Mouse (Mus musculus) layer of hippocampus, adult 2 months (tissue): ENCODE data around the gene Cpa5. TPM values are rescaled to one million over a fixed set of nuclear protein-coding genes. Genes with fewer than 3 reads are reported as not detected.

ENCODE experiments used
- DNase-seq, 2 experiments: peaks; one replicate each; pipeline ENCODE4 v3.0.0; 2022; ENCODE audit warnings: low spot score in 2 of 2
- H3K27ac ChIP-seq: fragments of 200-600 bp; 2 replicates; pipeline ENCODE4 v1.8.1; 2022
- H3K4me3 ChIP-seq: fragments of 200-600 bp; 2 replicates; pipeline ENCODE4 v1.8.1; 2022; ENCODE audit warnings: mild to moderate bottlenecking
- CTCF ChIP-seq: fragments of 200-600 bp; conservative IDR thresholded peaks from 2 replicates; pipeline ENCODE4 v1.8.1; 2022; ENCODE audit warnings: antibody characterized with exemption, mild to moderate bottlenecking, moderate library complexity
- total RNA-seq, 2 experiments: library from RNA; stranded (reverse); gene quantifications; 2 replicates each; pipeline ENCODE4 v1.2.3; 2021

The Cpa5 gene
- total RNA-seq, 2 experiments from 2014 or later = not detected

GRCm38 (mm10) chr6:30616491-30616941, 5.7 kb downstream of the Cpa5 start:
- DNase-seq = no peak
- Histone ChIP-seq H3K4me3 (no peak overlapping the region), H3K27ac (no peak overlapping the region)
- TF ChIP-seq CTCF = no peak

- no peak overlapping the region; the same call in 1 of the 2 replicates for H3K27ac ChIP-seq
- DNase-seq = no peak
- TF ChIP-seq CTCF = no peak
- H3K4me3 ChIP-seq = no peak overlapping the region
Observed at GRCm38 (mm10) chr6:30617020-30617958, 6.5 kb downstream of the Cpa5 start.

- peak; percentile 45 to 69 for DNase-seq
- TF ChIP-seq CTCF = peak; percentile 64
- peak overlapping the region; percentile 95 for H3K27ac ChIP-seq
- H3K4me3 ChIP-seq = peak overlapping the region; percentile 46
Observed at GRCm38 (mm10) chr6:30617959-30618590, 7.3 kb downstream of the Cpa5 start.

DNA sequence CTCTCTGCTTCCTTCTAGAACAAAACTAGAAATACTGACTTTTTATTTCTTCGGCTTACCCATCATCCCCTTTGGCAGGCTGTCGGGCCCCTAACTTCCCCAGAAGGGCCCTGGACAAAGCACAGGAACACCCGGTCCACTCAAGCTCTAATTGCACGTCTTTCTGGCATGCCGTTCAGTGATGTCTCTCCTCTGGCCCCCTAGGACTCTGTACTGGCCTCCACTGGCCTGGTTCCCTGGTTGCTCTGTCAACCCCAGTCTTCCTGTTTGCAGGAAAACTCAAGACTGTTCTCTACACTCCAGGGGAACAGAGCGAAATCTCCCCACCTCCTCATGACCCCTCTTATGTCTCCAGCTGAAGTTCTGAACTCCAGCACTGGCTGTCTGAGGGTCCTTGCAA, 7.9 kb downstream of the Cpa5 start:
- H3K27ac ChIP-seq = peak overlapping the region; percentile 95
- TF ChIP-seq CTCF = no peak
- no peak overlapping the region for H3K4me3 ChIP-seq
- no peak for DNase-seq

DNA sequence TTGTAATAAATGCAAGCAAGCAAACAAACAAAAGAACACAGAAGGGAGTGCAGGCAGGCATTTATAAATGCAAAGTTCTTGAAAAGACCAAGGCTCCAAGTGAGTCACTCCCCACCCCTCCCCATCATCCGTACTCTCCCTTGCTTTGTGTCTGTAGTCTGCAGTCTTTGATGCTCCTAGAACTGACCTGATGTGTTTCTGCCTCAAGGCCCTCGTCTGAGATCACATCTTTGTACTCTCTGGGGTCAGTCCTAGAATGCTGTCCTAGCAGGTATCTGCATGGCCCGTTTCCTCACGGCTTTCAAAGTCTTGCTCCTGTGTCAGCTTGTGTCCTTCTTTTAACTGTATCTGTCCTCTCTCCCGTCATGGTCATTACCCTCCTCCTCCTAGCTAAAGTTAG, 8.8 kb downstream of the Cpa5 start:
- no peak for TF ChIP-seq CTCF
- Histone ChIP-seq H3K27ac (no peak overlapping the region), H3K4me3 (no peak overlapping the region)
- no peak for DNase-seq

DNA sequence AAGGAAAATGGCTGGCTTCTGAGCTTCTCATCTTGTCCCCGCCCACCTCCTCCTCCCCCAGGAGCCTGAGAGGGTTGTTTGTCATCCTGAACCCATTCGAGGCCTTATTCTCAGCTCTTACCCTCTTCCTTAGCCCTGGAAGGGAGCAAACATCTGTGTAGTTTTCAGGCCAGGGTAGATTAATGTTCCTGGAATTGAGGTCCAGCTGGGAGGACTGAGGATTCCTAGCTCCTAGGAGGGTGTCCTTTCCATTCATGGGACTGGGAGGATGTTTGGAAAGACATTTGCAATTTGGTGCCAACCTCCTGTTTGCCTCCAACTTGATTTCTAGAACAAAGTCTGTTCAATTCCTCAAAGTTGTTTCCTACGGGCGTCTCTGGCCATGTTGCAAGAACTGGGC, 9.8 kb downstream of the Cpa5 start:
- no peak for DNase-seq
- Histone ChIP-seq H3K4me3 (no peak overlapping the region), H3K27ac (no peak overlapping the region)
- no peak for TF ChIP-seq CTCF

DNA sequence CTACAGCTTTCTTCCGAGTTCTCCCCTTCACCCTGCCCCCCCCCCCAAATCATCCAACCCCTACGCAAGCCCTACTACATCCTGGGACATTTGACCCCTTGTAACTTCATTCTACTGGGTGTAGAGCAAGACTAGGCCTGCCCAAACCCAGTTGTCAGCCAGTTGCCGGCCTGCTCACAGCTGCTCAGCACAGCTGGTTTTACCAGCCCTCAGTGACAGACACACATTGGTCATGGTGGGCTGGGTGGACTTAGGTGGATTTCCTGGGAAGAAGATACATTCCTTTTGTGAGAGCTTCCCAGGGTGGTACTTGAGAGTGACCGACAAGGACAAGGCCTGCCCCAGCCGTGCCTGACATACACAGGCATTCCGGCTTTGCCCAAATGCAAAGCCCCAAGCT, 10.2 kb downstream of the Cpa5 start:
- Histone ChIP-seq H3K27ac (no peak overlapping the region), H3K4me3 (no peak overlapping the region)
- TF ChIP-seq CTCF = no peak
- DNase-seq = no peak

- no peak for TF ChIP-seq CTCF
- no peak for DNase-seq
- no peak overlapping the region for H3K27ac ChIP-seq
- no peak overlapping the region for H3K4me3 ChIP-seq
Observed at GRCm38 (mm10) chr6:30621986-30622389, 11.2 kb downstream of the Cpa5 start.

GRCm38 (mm10) chr6:30624763-30625162, 14.0 kb downstream of the Cpa5 start:
- no peak for DNase-seq
- Histone ChIP-seq H3K27ac (no peak overlapping the region), H3K4me3 (no peak overlapping the region)
- no peak for TF ChIP-seq CTCF

DNA sequence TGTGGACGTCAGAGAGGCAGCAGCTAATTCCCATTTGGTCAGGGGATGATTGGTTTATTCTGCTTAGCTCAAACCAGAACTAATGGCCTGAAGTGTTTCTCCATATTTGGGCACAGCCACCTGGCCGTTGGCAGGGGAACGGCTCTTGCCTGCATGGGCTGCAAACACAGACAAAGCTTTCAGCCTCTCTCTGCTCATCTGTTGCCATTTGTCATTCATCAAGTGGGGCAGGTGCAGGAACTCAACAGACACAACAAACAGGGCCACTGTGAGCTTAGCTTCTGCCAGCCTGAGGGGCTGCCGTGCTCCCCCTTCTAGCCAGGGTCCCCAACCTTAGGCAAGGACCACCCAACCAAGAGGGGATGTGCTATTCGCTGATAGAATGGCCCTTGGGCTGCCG, 17.3 kb downstream of the Cpa5 start:
- peak; percentile 46 to 60 for DNase-seq
- Histone ChIP-seq H3K4me3 (no peak overlapping the region), H3K27ac (peak overlapping the region; percentile 36; the same call in 1 of the 2 replicates)
- TF ChIP-seq CTCF = 0 out of 2 replicates have a peak, but pooled peaks have one; percentile 5

DNA sequence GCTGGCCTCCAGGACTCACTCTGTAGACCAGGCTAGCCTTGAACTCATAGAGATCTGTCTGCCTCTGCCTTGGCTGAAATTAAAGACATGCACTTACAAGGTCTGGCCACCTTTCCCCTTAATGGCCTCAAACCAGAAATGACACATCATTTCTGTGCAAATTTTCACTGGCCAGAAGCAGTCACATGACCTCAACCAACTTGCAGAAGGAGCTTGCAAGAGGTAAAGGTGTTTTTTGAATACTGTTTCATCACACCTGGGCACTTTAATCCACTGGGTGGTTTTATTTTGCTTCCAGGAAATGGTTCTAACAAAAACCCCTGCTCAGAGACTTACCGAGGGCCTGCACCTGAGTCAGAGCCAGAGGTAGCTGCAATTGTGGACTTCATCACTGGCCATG, 19.2 kb downstream of the Cpa5 start:
- no peak overlapping the region for H3K4me3 ChIP-seq
- no peak for DNase-seq
- no peak overlapping the region for H3K27ac ChIP-seq
- TF ChIP-seq CTCF = no peak

GRCm38 (mm10) chr6:30635361-30635862, 24.6 kb downstream of the Cpa5 start:
- DNase-seq = no peak
- TF ChIP-seq CTCF = no peak
- Histone ChIP-seq H3K27ac (no peak overlapping the region), H3K4me3 (no peak overlapping the region)

DNA sequence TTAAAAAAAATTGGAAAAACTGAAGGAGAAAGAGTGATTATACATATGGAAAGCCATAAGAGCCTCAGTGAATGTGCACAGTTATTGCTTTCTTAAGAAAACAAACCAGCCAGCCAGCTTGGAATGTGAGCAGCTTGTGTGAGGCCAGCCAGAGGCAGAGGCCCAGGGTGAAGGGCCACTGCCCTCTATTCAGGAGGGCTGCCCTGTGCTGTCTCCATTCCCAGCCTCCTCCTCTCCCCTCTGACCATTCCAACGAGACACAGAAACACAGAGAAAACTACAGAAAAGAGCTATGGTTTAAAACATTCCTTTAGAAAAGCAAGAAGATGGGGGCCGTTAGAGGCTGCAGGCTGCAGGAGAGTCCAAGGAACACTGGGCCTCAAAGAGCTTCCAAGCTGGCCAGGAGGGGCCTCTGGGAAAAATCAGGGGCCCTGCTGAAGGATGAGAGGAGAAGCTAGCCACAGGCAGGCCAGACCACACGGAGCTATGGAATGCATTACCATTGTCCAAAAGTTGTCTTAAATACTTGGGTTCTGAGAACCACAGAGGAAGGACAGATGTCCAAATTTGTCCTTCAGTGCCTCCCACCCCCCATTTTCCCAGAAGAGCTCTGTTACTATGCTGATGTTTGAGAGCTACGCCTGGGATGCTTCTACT, 25.5 kb downstream of the Cpa5 start:
- no peak for DNase-seq
- no peak for TF ChIP-seq CTCF
- Histone ChIP-seq H3K4me3 (no peak overlapping the region), H3K27ac (no peak overlapping the region)
